ENCODE assay signal across 24 mouse cellular contexts in the genomic region with DNA sequence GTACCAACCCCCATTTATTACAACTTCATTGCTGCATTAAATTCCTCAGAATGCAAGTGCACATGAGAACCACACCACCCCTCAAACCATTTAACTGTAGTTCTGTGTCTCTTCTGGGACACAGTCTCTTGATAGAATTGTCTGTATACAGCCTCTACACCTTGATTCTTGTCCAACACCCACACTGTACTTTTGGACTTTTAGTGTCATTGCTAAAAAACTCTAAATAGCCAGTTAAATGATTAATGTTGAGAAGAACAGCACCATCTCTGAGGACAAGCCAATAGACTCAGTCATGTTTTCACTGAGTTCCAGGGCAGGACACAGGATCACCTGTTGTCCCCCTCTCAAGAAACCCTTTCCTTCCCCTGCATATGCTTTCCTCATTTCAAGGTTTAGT.
A peak's percentile ranks its signal among the peaks of the same experiment; 100 is the strongest.
DNase-seq lines count a peak whose midpoint lies in the region; ATAC-seq and TF ChIP-seq lines count a peak whose summit lies in the region.
"Had no signal": no experiment of that assay in that cellular context is flagged by ENCODE, and none has a peak within 500 bp of the region (broad histone marks: within the 10 kb centered on the region; RNA-seq: fewer than 3 reads in every experiment).

No protein-coding gene starts in this region.

- TF ChIP-seq CTCF in kidney, adult 2 months (conservative IDR thresholded peaks at IDR 0.05; ENCODE audit: insufficient read depth, insufficient read length, low read depth, low read length) = no peak
- TF ChIP-seq CTCF in liver, adult 2 months (IDR thresholded peaks at IDR 0.05; ENCODE audit: low read depth, low read length) = no peak
- no peak for TF ChIP-seq CTCF in liver, postnatal 0 days (IDR thresholded peaks at IDR 0.05; ENCODE audit: low read depth)

- H3K9me3 ChIP-seq in kidney, embryonic 15.5 days (replicated peaks) = no peaks in the 10 kb centered on the region
- no peaks in the 10 kb centered on the region for H3K9me3 ChIP-seq in liver, postnatal 0 days (ENCODE audit: low read length)
- H3K9me3 ChIP-seq: embryonic facial prominence, embryonic 10.5 days; embryonic facial prominence, embryonic 12.5 days; forebrain, embryonic 13.5 days; forebrain, embryonic 15.5 days had no signal

- H3K79me2 ChIP-seq in liver, adult 2 months (ENCODE audit: control insufficient read depth, insufficient read depth, low read length) = no peaks in the 10 kb centered on the region

- H3K27me3 ChIP-seq in kidney, adult 2 months (replicated peaks; ENCODE audit: control insufficient read depth, insufficient read depth, low read length) = no peaks in the 10 kb centered on the region
- no peaks in the 10 kb centered on the region for H3K27me3 ChIP-seq in kidney, embryonic 15.5 days
- no peaks in the 10 kb centered on the region for H3K27me3 ChIP-seq in liver, adult 2 months (ENCODE audit: control insufficient read depth, insufficient read depth, low read length)
- H3K27me3 ChIP-seq in liver, postnatal 0 days (ENCODE audit: insufficient read depth, low read length) = no peaks in the 10 kb centered on the region
- H3K27me3 ChIP-seq: CH12.LX; embryonic facial prominence, embryonic 12.5 days; forebrain, embryonic 13.5 days; forebrain, embryonic 15.5 days; Patski had no signal

- no peak for ATAC-seq in kidney, embryonic 15.5 days (replicated peaks; ENCODE audit: low FRiP score)
- no peak for ATAC-seq in liver, postnatal 0 days
- ATAC-seq: activated CD4-positive, CD25-positive, alpha-beta regulatory T cell, adult 4 months; CD4-positive, CD25-positive, alpha-beta regulatory T cell, adult 4 months; forebrain, embryonic 13.5 days; forebrain, embryonic 15.5 days; Patski had no signal

- H3K4me2 ChIP-seq in kidney, embryonic 15.5 days = no peak overlapping the region
- no peak overlapping the region for H3K4me2 ChIP-seq in liver, postnatal 0 days (ENCODE audit: low read depth, low read length)
- H3K4me2 ChIP-seq: embryonic facial prominence, embryonic 12.5 days; forebrain, embryonic 13.5 days; forebrain, embryonic 15.5 days had no signal

- peak; percentile 82 for DNase-seq in kidney, adult 2 months
- DNase-seq in kidney, adult 9 months = peak; percentile 85
- no peak for DNase-seq in kidney, postnatal 4 days
- DNase-seq in liver, adult 2 months (ENCODE audit: extremely low read depth, low read depth, low spot score) = peak; percentile 77
- DNase-seq in liver, postnatal 0 days = no peak
- DNase-seq: adrenal gland, adult 8-10 months; adrenal gland, postnatal 14 days; adrenal gland, postnatal 36 days; B cell, adult 2 months; cerebellum, adult 11-12 months; cerebellum, adult 2 months; cerebellum, adult 9-10 months; cerebellum, postnatal 10 days; cerebellum, postnatal 25 days had no signal

- no peaks in the 10 kb centered on the region for H3K36me3 ChIP-seq in kidney, adult 2 months (ENCODE audit: control insufficient read depth, insufficient read depth, low read length)
- H3K36me3 ChIP-seq in kidney, embryonic 15.5 days = no peaks in the 10 kb centered on the region
- H3K36me3 ChIP-seq in liver, adult 2 months (ENCODE audit: control insufficient read depth, insufficient read depth, low read length) = no peaks in the 10 kb centered on the region
- no peaks in the 10 kb centered on the region for H3K36me3 ChIP-seq in liver, postnatal 0 days (replicated peaks; ENCODE audit: insufficient read depth, low read length)
- H3K36me3 ChIP-seq: embryonic facial prominence, embryonic 10.5 days; embryonic facial prominence, embryonic 12.5 days; forebrain, embryonic 15.5 days; G1E had no signal

- no peak overlapping the region for H3K9ac ChIP-seq in kidney, embryonic 15.5 days
- no peak overlapping the region for H3K9ac ChIP-seq in liver, adult 2 months (ENCODE audit: low read depth, low read length)
- H3K9ac ChIP-seq in liver, postnatal 0 days (replicated peaks) = no peak overlapping the region
- H3K9ac ChIP-seq: embryonic facial prominence, embryonic 12.5 days; forebrain, embryonic 13.5 days; forebrain, embryonic 15.5 days had no signal

- no peak for TF ChIP-seq EP300 in liver, postnatal 0 days (IDR thresholded peaks at IDR 0.05; ENCODE audit: low read depth)

- peaks cover 6% of the 10 kb centered on the region; the same call in 1 of the 2 replicates for H3K4me1 ChIP-seq in kidney, adult 2 months (ENCODE audit: control insufficient read depth, insufficient read depth, low read length)
- no peaks in the 10 kb centered on the region for H3K4me1 ChIP-seq in kidney, embryonic 15.5 days
- H3K4me1 ChIP-seq in liver, adult 2 months (ENCODE audit: control insufficient read depth, insufficient read depth, low read length) = no peaks in the 10 kb centered on the region
- H3K4me1 ChIP-seq in liver, postnatal 0 days (ENCODE audit: insufficient read depth) = no peaks in the 10 kb centered on the region
- H3K4me1 ChIP-seq: embryonic facial prominence, embryonic 10.5 days; embryonic facial prominence, embryonic 12.5 days; forebrain, embryonic 13.5 days; forebrain, embryonic 15.5 days had no signal

- peak overlapping the region; percentile 91; the same call in 1 of the 2 replicates for H3K27ac ChIP-seq in kidney, adult 2 months (ENCODE audit: insufficient read depth, low read depth, low read length)
- H3K27ac ChIP-seq in kidney, embryonic 15.5 days = no peak overlapping the region
- H3K27ac ChIP-seq in liver, adult 2 months (replicated peaks; ENCODE audit: insufficient read depth, low read depth, low read length) = no peak overlapping the region
- no peak overlapping the region for H3K27ac ChIP-seq in liver, postnatal 0 days (ENCODE audit: low read depth)
- H3K27ac ChIP-seq: embryonic facial prominence, embryonic 10.5 days; embryonic facial prominence, embryonic 12.5 days; forebrain, embryonic 13.5 days; forebrain, embryonic 15.5 days had no signal

- TF ChIP-seq POLR2A in kidney, adult 2 months (IDR thresholded peaks at IDR 0.05; ENCODE audit: low read depth, low read length) = no peak
- no peak for TF ChIP-seq POLR2A in liver, adult 2 months (IDR thresholded peaks at IDR 0.05; ENCODE audit: extremely low read depth, insufficient read depth, low read length)

- H3K4me3 ChIP-seq in kidney, adult 2 months (ENCODE audit: insufficient read depth, low read depth, low read length) = no peak overlapping the region
- no peak overlapping the region for H3K4me3 ChIP-seq in kidney, embryonic 15.5 days (replicated peaks)
- no peak overlapping the region for H3K4me3 ChIP-seq in liver, adult 2 months (ENCODE audit: insufficient read depth, low read depth, low read length)
- no peak overlapping the region for H3K4me3 ChIP-seq in liver, postnatal 0 days (ENCODE audit: low read depth, low read length)
- H3K4me3 ChIP-seq: embryonic facial prominence, embryonic 10.5 days; embryonic facial prominence, embryonic 12.5 days; forebrain, embryonic 13.5 days; forebrain, embryonic 15.5 days had no signal

Comparison
In these comparisons a context has a peak if more than half of its experiments do, and no peak if none do; other contexts are left out.
1. DNase-seq: peak in kidney, adult 2 months (single experiment), kidney, adult 9 months (single experiment) and liver, adult 2 months (single experiment); none in kidney, postnatal 4 days (0 of 2) and liver, postnatal 0 days (single experiment).